Mouse (Mus musculus): ENCODE measurements around the gene Setdb2.
"Not testable (repeated sequence)": the region's sequence is repeated elsewhere in the genome, so short reads cannot be mapped to it uniquely, and the experiment has no call there.

The Setdb2 gene

GRCm38 (mm10) chr14:59440558-59441471, at the start of gene Setdb2, which contains the start of gene Cab39l:
Setdb2 (minus strand) TSS chr14:59440884.
Cab39l (plus strand) TSS chr14:59440972.
- DNase-seq = peak; percentile 91

GRCm38 (mm10) chr14:59485247-59485810, 44.6 kb upstream of the Setdb2 start:
- DNase-seq = no peak

GRCm38 (mm10) chr14:59478699-59479098, 38.0 kb upstream of the Setdb2 start:
- DNase-seq = no peak

GRCm38 (mm10) chr14:59470781-59471180, 30.1 kb upstream of the Setdb2 start:
- DNase-seq = no peak

GRCm38 (mm10) chr14:59467798-59468197, 27.1 kb upstream of the Setdb2 start:
- DNase-seq = no peak

- DNase-seq = no peak
Observed at GRCm38 (mm10) chr14:59466503-59466902, 25.8 kb upstream of the Setdb2 start.

- no peak for DNase-seq
Observed at GRCm38 (mm10) chr14:59447981-59448380, 7.3 kb upstream of the Setdb2 start.

GRCm38 (mm10) chr14:59445421-59445820, 4.7 kb upstream of the Setdb2 start:
- DNase-seq = no peak

- DNase-seq = no peak
Observed at GRCm38 (mm10) chr14:59441472-59441805, 755 bp upstream of the Setdb2 start.

- no peak for DNase-seq
Observed at GRCm38 (mm10) chr14:59440039-59440438, 645 bp downstream of the Setdb2 start.

- DNase-seq = no peak
Observed at GRCm38 (mm10) chr14:59438505-59438904, 2.2 kb downstream of the Setdb2 start.

GRCm38 (mm10) chr14:59437398-59437797, 3.3 kb downstream of the Setdb2 start:
- DNase-seq = no peak

GRCm38 (mm10) chr14:59435206-59435605, 5.5 kb downstream of the Setdb2 start:
- no peak for DNase-seq

- DNase-seq = no peak
Observed at GRCm38 (mm10) chr14:59433902-59434301, 6.8 kb downstream of the Setdb2 start.

- no peak for DNase-seq
Observed at GRCm38 (mm10) chr14:59430556-59430955, 10.1 kb downstream of the Setdb2 start.

GRCm38 (mm10) chr14:59422912-59423663, 17.6 kb downstream of the Setdb2 start:
- no peak for DNase-seq

- no peak for DNase-seq
Observed at GRCm38 (mm10) chr14:59418171-59418570, 22.5 kb downstream of the Setdb2 start.

GRCm38 (mm10) chr14:59414979-59415378, 25.7 kb downstream of the Setdb2 start:
- DNase-seq = not testable (repeated sequence)

GRCm38 (mm10) chr14:59396999-59397398, 43.7 kb downstream of the Setdb2 start:
- DNase-seq = no peak

GRCm38 (mm10) chr14:59395281-59395680, 45.4 kb downstream of the Setdb2 start, which contains the start of gene Phf11c:
Phf11c (minus strand) TSS chr14:59395381.
- DNase-seq = no peak

- DNase-seq = peak in 1 of 2 experiments; percentile 4
Observed at GRCm38 (mm10) chr14:59390181-59390580, 50.5 kb downstream of the Setdb2 start.

- no peak for DNase-seq
Observed at GRCm38 (mm10) chr14:59389532-59389931, 51.2 kb downstream of the Setdb2 start.

- DNase-seq = no peak
Observed at GRCm38 (mm10) chr14:59370348-59371068, 70.2 kb downstream of the Setdb2 start.
